Mouse (Mus musculus) bone marrow, adult 2 months (tissue): ENCODE measurements around the gene Nudt14.

ENCODE experiments used
- CTCF ChIP-seq: fragments of 200-500 bp; IDR thresholded peaks from 2 replicates; pipeline ENCODE4 v1.5.1; 2011; ENCODE audit warnings: low read length, control low read depth; ENCODE audit not compliant: control insufficient read depth, insufficient read depth
- POLR2A ChIP-seq: fragments of 200-500 bp; IDR thresholded peaks from 2 replicates; pipeline ENCODE4 v1.6.1; 2011; ENCODE audit warnings: low read depth, mild to moderate bottlenecking, control low read depth, low read length, borderline replicate concordance; ENCODE audit not compliant: control insufficient read depth

DNA sequence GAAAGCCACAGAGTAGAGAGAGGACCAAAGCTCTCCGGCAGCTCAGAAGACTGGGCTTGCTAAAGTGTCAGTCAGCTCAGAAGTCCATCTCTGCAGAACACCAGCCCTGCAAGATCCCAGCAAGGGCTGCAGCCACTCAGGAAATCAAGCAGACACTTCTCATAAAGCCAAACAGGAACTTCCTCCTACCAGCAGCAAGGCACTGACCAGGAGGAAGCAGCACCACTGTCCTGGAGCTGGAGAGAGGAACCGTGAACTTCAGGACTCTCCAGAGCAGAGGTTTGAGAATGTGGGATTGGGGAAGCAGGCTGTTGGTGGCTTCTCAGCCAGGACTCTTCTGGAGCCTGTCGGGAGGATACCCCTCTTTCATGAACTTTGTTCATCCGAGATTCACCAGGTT, 47.0 kb downstream of the Nudt14 start:
- TF ChIP-seq CTCF (no peak), POLR2A (no peak)
